Mouse (Mus musculus): Measurements from ENCODE around the gene Chst14.

DNA sequence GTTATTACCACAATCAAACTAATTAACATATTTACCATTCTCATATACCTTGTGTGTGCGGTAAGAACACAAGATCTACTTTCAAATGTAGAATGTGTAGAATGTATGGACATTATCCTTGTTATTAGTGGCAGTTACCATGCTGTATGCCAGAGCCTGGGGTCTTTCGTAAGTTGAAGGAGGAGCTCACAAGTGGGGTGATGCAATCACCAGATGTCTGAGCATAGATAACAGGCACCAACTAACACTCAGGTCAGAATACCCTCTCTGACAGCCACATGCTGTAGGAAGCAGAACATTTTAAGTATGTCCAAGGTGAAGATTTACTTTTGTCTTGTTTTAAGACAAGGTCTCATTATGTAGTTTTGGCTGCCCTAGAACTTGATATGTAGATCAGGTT lies 34.1 kb downstream of the Chst14 start:
- TF ChIP-seq POLR2A (IDR thresholded peaks at IDR 0.05; ENCODE audit: control insufficient read depth, low read depth, low read length) (no peak), CTCF (IDR thresholded peaks at IDR 0.05; ENCODE audit: control insufficient read depth, insufficient read depth, insufficient replicate concordance, low read depth, low read length) (no peak)
